Mouse (Mus musculus): ENCODE results near the gene Cpne5. TPM values are rescaled to one million over a fixed set of nuclear protein-coding genes. Genes with fewer than 3 reads are reported as not detected.

The Cpne5 gene
- total and polyA plus RNA-seq, 3 experiments = 0.19 to 1.0 TPM; not detected in 1

DNA sequence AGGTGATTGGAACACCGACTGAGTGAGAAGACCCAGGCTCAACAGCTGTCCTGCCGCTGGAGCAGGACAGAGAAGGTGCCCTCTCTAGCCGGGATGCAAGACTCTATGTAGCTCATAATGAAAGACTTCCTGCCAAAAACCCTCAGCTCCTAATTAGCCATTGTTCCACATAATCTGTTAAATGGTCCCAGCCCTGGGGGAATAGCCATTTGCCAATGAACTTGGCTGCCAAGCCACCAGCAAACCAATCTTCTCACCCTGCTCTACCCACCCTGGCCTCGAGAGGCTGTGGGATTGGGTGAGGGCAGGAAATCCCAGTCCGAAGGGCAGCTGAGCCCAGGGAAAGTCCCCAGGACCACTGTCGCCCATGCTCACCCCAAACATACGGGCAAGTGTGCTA is 21.9 kb downstream of the Cpne5 start:
- Histone ChIP-seq H3K79me2 (ENCODE audit: control insufficient read depth, insufficient read depth, low read length, poor library complexity) (no peaks in the 10 kb centered on the region), H3K27me3 (ENCODE audit: control insufficient read depth in 1 of 2, insufficient read depth in 2 of 2, low read length in 2 of 2) (peaks cover 12 to 15% of the 10 kb centered on the region in 2 experiments), H3K9ac (ENCODE audit: control insufficient read depth, low read depth, low read length, poor library complexity, severe bottlenecking) (no peak overlapping the region), H3K4me3 (ENCODE audit: control insufficient read depth in 1 of 2, insufficient read depth in 1 of 2, low read depth in 2 of 2, low read length in 2 of 2) (no peak overlapping the region), H3K27ac (ENCODE audit: control insufficient read depth, low read depth, low read length) (no peak overlapping the region), H3K36me3 (ENCODE audit: control insufficient read depth in 1 of 2, insufficient read depth in 2 of 2, low read length in 2 of 2) (no peaks in the 10 kb centered on the region), H3K4me1 (ENCODE audit: control insufficient read depth in 1 of 2, insufficient read depth in 2 of 2, low read length in 2 of 2) (no peaks in the 10 kb centered on the region), H3K9me3 (replicated peaks; ENCODE audit: insufficient read depth, low read length) (no peaks in the 10 kb centered on the region)
- TF ChIP-seq E2F4 (IDR thresholded peaks at IDR 0.05; ENCODE audit: borderline replicate concordance, low read depth, low read length) (no peak), USF2 (IDR thresholded peaks at IDR 0.05; ENCODE audit: borderline replicate concordance in 1 of 2, insufficient read depth in 1 of 2, low read depth in 1 of 2, low read length in 2 of 2) (no peak), NELFE (IDR thresholded peaks at IDR 0.05; ENCODE audit: low read depth, low read length) (no peak), MAZ (IDR thresholded peaks at IDR 0.05; ENCODE audit: low read depth, low read length) (no peak), CHD2 (IDR thresholded peaks at IDR 0.05; ENCODE audit: low read length) (no peak), GATA1 (IDR thresholded peaks at IDR 0.05; ENCODE audit: low read depth, low read length) (no peak), GABPA (IDR thresholded peaks at IDR 0.05; ENCODE audit: low read depth, low read length) (no peak), MYC (IDR thresholded peaks at IDR 0.05; ENCODE audit: low read depth, low read length) (no peak), POLR2AphosphoS2 (IDR thresholded peaks at IDR 0.05; ENCODE audit: low read length) (no peak)
- no peak for DNase-seq (ENCODE audit: low read depth, low spot score)

DNA sequence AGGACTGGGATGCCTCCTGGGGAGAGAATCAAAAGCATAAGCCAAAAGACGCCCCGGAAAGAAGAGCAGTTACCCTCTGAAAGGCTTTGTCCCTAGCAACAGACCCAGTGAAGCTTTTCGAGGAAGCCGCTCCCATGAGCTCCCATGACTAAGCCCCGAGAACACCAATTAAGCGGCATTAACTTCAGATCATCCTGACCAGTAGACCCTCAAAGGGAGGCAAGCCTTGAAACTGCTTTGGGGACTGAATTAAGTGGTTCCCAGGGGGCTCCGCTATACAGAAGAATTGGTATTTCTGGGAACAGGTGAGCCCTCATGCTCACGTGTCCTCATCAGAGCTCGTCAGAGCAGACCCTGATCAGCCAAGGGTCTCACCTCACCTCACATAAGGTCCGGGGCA is 23.3 kb downstream of the Cpne5 start:
- H3K9ac ChIP-seq (ENCODE audit: control insufficient read depth, low read depth, low read length, poor library complexity, severe bottlenecking) = no peak overlapping the region
- no peak for TF ChIP-seq GATA1 (IDR thresholded peaks at IDR 0.05; ENCODE audit: low read depth, low read length)
- TF ChIP-seq ZNF384 (IDR thresholded peaks at IDR 0.05; ENCODE audit: low read depth, low read length) = no peak
- no peak for TF ChIP-seq RCOR1 (IDR thresholded peaks at IDR 0.05; ENCODE audit: low read depth, low read length)
- TF ChIP-seq ZC3H11A (IDR thresholded peaks at IDR 0.05; ENCODE audit: low read depth, low read length) = no peak
- TF ChIP-seq CHD2 (IDR thresholded peaks at IDR 0.05; ENCODE audit: low read length) = no peak
- TF ChIP-seq TAL1 (IDR thresholded peaks at IDR 0.05; ENCODE audit: low read length) = no peak
- no peak for TF ChIP-seq EP300 (IDR thresholded peaks at IDR 0.05; ENCODE audit: low read depth in 1 of 2, low read length in 2 of 2)
- TF ChIP-seq MAFK (IDR thresholded peaks at IDR 0.05; ENCODE audit: borderline replicate concordance, low read depth, low read length) = no peak
- no peak for TF ChIP-seq POLR2AphosphoS2 (IDR thresholded peaks at IDR 0.05; ENCODE audit: low read length)
- TF ChIP-seq ZMIZ1 (IDR thresholded peaks at IDR 0.05; ENCODE audit: low read depth, low read length) = no peak
- TF ChIP-seq MAZ (IDR thresholded peaks at IDR 0.05; ENCODE audit: low read depth, low read length) = no peak
- no peak for TF ChIP-seq CHD1 (IDR thresholded peaks at IDR 0.05; ENCODE audit: low read depth, low read length)
- no peak for TF ChIP-seq ELF1 (IDR thresholded peaks at IDR 0.05; ENCODE audit: low read depth, low read length)
- no peak for TF ChIP-seq SIN3A (IDR thresholded peaks at IDR 0.05; ENCODE audit: low read length)
- no peak for TF ChIP-seq JUND (IDR thresholded peaks at IDR 0.05; ENCODE audit: low read depth, low read length)
- no peak for TF ChIP-seq NELFE (IDR thresholded peaks at IDR 0.05; ENCODE audit: low read depth, low read length)
- TF ChIP-seq USF2 (IDR thresholded peaks at IDR 0.05; ENCODE audit: borderline replicate concordance in 1 of 2, insufficient read depth in 1 of 2, low read depth in 1 of 2, low read length in 2 of 2) = no peak
- TF ChIP-seq E2F4 (IDR thresholded peaks at IDR 0.05; ENCODE audit: borderline replicate concordance, low read depth, low read length) = no peak
- TF ChIP-seq ETS1 (IDR thresholded peaks at IDR 0.05; ENCODE audit: low read depth, low read length) = no peak
- no peak for TF ChIP-seq RAD21 (IDR thresholded peaks at IDR 0.05; ENCODE audit: low read depth, low read length)
- H3K4me3 ChIP-seq (ENCODE audit: control insufficient read depth in 1 of 2, insufficient read depth in 1 of 2, low read depth in 2 of 2, low read length in 2 of 2) = no peak overlapping the region
- DNase-seq (ENCODE audit: low read depth, low spot score) = no peak
- H3K9me3 ChIP-seq (replicated peaks; ENCODE audit: insufficient read depth, low read length) = no peaks in the 10 kb centered on the region
- no peaks in the 10 kb centered on the region for H3K36me3 ChIP-seq (ENCODE audit: control insufficient read depth in 1 of 2, insufficient read depth in 2 of 2, low read length in 2 of 2)
- H3K4me1 ChIP-seq (ENCODE audit: control insufficient read depth in 1 of 2, insufficient read depth in 2 of 2, low read length in 2 of 2) = no peaks in the 10 kb centered on the region
- H3K27ac ChIP-seq (ENCODE audit: control insufficient read depth, low read depth, low read length) = no peak overlapping the region
- H3K79me2 ChIP-seq (ENCODE audit: control insufficient read depth, insufficient read depth, low read length, poor library complexity) = no peaks in the 10 kb centered on the region
- H3K27me3 ChIP-seq (ENCODE audit: control insufficient read depth in 1 of 2, insufficient read depth in 2 of 2, low read length in 2 of 2) = peaks cover 12% of the 10 kb centered on the region in 2 experiments
